Mouse (Mus musculus) frontal cortex, postnatal 10 days (tissue): Measurements from ENCODE around the gene D10Jhu81e.
"Not testable (repeated sequence)": the region's sequence is repeated elsewhere in the genome, so short reads cannot be mapped to it uniquely, and the experiment has no call there.

Experiments
- DNase-seq, 2 experiments: peaks; one replicate each; pipeline ENCODE4 v3.0.0; 2022; ENCODE audit warnings: low spot score in 2 of 2, mixed read lengths in 1 of 2

The D10Jhu81e gene

GRCm38 (mm10) chr10:78169281-78170042 is at the start of gene D10Jhu81e:
D10Jhu81e (minus strand) TSS chr10:78169782.
- peak; percentile 99 for DNase-seq

GRCm38 (mm10) chr10:78218576-78218975 is 49.0 kb upstream of the D10Jhu81e start:
- no peak for DNase-seq

- DNase-seq, result no peak
Measured at GRCm38 (mm10) chr10:78216376-78217083, 46.9 kb upstream of the D10Jhu81e start.

GRCm38 (mm10) chr10:78214371-78214770 is 44.8 kb upstream of the D10Jhu81e start:
- DNase-seq, result no peak

- no peak for DNase-seq
Measured at GRCm38 (mm10) chr10:78211311-78211710, 41.7 kb upstream of the D10Jhu81e start.

- DNase-seq, result no peak
Measured at GRCm38 (mm10) chr10:78201182-78201581, 31.6 kb upstream of the D10Jhu81e start.

- DNase-seq, result no peak
Measured at GRCm38 (mm10) chr10:78192933-78193332, 23.4 kb upstream of the D10Jhu81e start.

GRCm38 (mm10) chr10:78186076-78186475 is 16.5 kb upstream of the D10Jhu81e start:
- not testable (repeated sequence) for DNase-seq

- no peak for DNase-seq
Measured at GRCm38 (mm10) chr10:78185381-78185725, 15.8 kb upstream of the D10Jhu81e start.

- peak; percentile 83 to 86 for DNase-seq
Measured at GRCm38 (mm10) chr10:78184531-78185380, 15.2 kb upstream of the D10Jhu81e start, which contains the start of gene Pwp2. Pwp2 (minus strand) TSS chr10:78185149.

- DNase-seq, result no peak
Measured at GRCm38 (mm10) chr10:78183577-78183976, 14.0 kb upstream of the D10Jhu81e start.

GRCm38 (mm10) chr10:78182321-78182720 is 12.7 kb upstream of the D10Jhu81e start:
- no peak for DNase-seq

- no peak for DNase-seq
Measured at GRCm38 (mm10) chr10:78174474-78174873, 4.9 kb upstream of the D10Jhu81e start.

GRCm38 (mm10) chr10:78171581-78171980 is 2.0 kb upstream of the D10Jhu81e start:
- no peak for DNase-seq

GRCm38 (mm10) chr10:78171057-78171456 is 1.5 kb upstream of the D10Jhu81e start:
- no peak for DNase-seq

- no peak for DNase-seq
Measured at GRCm38 (mm10) chr10:78170445-78170844, 863 bp upstream of the D10Jhu81e start.

GRCm38 (mm10) chr10:78168792-78169191 is 790 bp downstream of the D10Jhu81e start:
- no peak for DNase-seq

GRCm38 (mm10) chr10:78167775-78168174 is 1.8 kb downstream of the D10Jhu81e start:
- no peak for DNase-seq

- DNase-seq, result no peak
Measured at GRCm38 (mm10) chr10:78167333-78167732, 2.2 kb downstream of the D10Jhu81e start.

- no peak for DNase-seq
Measured at GRCm38 (mm10) chr10:78165256-78166005, 4.2 kb downstream of the D10Jhu81e start.

- DNase-seq, result no peak
Measured at GRCm38 (mm10) chr10:78164786-78165185, 4.8 kb downstream of the D10Jhu81e start.
